Mouse (Mus musculus) kidney, adult 8-10 months (tissue): ENCODE results near the gene Trim11.
"Not testable (repeated sequence)": the region's sequence is repeated elsewhere in the genome, so short reads cannot be mapped to it uniquely, and the experiment has no call there.

ENCODE experiments used
- DNase-seq, 2 experiments: peaks; one replicate each; pipeline ENCODE4 v3.0.0; 2022

The Trim11 gene

GRCm38 (mm10) chr11:58978027-58978705 is at the start of gene Trim11:
Gene Trim11, plus strand, starts transcription at chr11:58978093.
- peak; percentile 55 to 61 for DNase-seq

- DNase-seq = no peak
Measured at GRCm38 (mm10) chr11:58929055-58929454, 48.8 kb upstream of the Trim11 start.

GRCm38 (mm10) chr11:58929641-58930040 is 48.3 kb upstream of the Trim11 start:
- DNase-seq = peak; percentile 49 to 63

- no peak for DNase-seq
Measured at GRCm38 (mm10) chr11:58930254-58930653, 47.6 kb upstream of the Trim11 start.

GRCm38 (mm10) chr11:58931576-58931975 is 46.3 kb upstream of the Trim11 start:
- DNase-seq = no peak

GRCm38 (mm10) chr11:58937909-58938308 is 40.0 kb upstream of the Trim11 start:
- DNase-seq = no peak

- DNase-seq = peak; percentile 91 to 93
Measured at GRCm38 (mm10) chr11:58938322-58939087, 39.4 kb upstream of the Trim11 start, which contains the start of gene Rnf187. Gene Rnf187, minus strand, starts transcription at chr11:58938916.

GRCm38 (mm10) chr11:58939088-58939439 is 38.8 kb upstream of the Trim11 start:
- DNase-seq = no peak

- DNase-seq = no peak
Measured at GRCm38 (mm10) chr11:58944136-58944535, 33.8 kb upstream of the Trim11 start.

GRCm38 (mm10) chr11:58947306-58947705 is 30.6 kb upstream of the Trim11 start:
- no peak for DNase-seq

- no peak for DNase-seq
Measured at GRCm38 (mm10) chr11:58947798-58948528, 29.9 kb upstream of the Trim11 start.

- peak; percentile 46 to 79 for DNase-seq
Measured at GRCm38 (mm10) chr11:58948542-58949479, 29.1 kb upstream of the Trim11 start, which contains the start of gene Hist3h2ba. Gene Hist3h2ba, plus strand, starts transcription at chr11:58948920.

GRCm38 (mm10) chr11:58949480-58950431 is 28.1 kb upstream of the Trim11 start:
- DNase-seq = no peak

- DNase-seq = no peak
Measured at GRCm38 (mm10) chr11:58951210-58951609, 26.7 kb upstream of the Trim11 start.

GRCm38 (mm10) chr11:58953351-58954169 is 24.3 kb upstream of the Trim11 start:
- no peak for DNase-seq

- DNase-seq = not testable (repeated sequence)
Measured at GRCm38 (mm10) chr11:58954170-58954419, 23.8 kb upstream of the Trim11 start.

GRCm38 (mm10) chr11:58954420-58955142 is 23.3 kb upstream of the Trim11 start, which contains the start of the genes Hist3h2a and Trim17:
Gene Hist3h2a, plus strand, starts transcription at chr11:58954685.
Gene Trim17, plus strand, starts transcription at chr11:58954685.
- DNase-seq = peak; percentile 89 to 97

- no peak for DNase-seq
Measured at GRCm38 (mm10) chr11:58955143-58955867, 22.6 kb upstream of the Trim11 start.

- DNase-seq = no peak
Measured at GRCm38 (mm10) chr11:58955868-58956257, 22.0 kb upstream of the Trim11 start.
